Mouse (Mus musculus) layer of hippocampus, adult 8-10 months (tissue): Measurements from ENCODE around the gene Cul9. TPM values are rescaled to one million over a fixed set of nuclear protein-coding genes. Genes with fewer than 3 reads are reported as not detected.
A peak's percentile ranks its signal among the peaks of the same experiment; 100 is the strongest.

Experiments used
- DNase-seq, 2 experiments: peaks; one replicate each; pipeline ENCODE4 v3.0.0; 2022; ENCODE audit warnings: low spot score in 2 of 2
- total RNA-seq, 4 experiments: library from RNA; stranded (reverse); gene quantifications; 2 replicates each; pipeline ENCODE4 v1.2.4; 2022

Gene Cul9
- total RNA-seq, 4 experiments from 2014 or later = 57.2 to 81.6 (median 63.8) TPM

GRCm38 (mm10) chr17:46553469-46553868, 7.3 kb upstream of the Cul9 start:
- DNase-seq = no peak

GRCm38 (mm10) chr17:46552841-46553423, 6.7 kb upstream of the Cul9 start:
- DNase-seq = peak; percentile 89 to 92

GRCm38 (mm10) chr17:46552151-46552550, 6.0 kb upstream of the Cul9 start:
- no peak for DNase-seq

GRCm38 (mm10) chr17:46551369-46551768, 5.2 kb upstream of the Cul9 start:
- DNase-seq = no peak

GRCm38 (mm10) chr17:46550904-46551303, 4.7 kb upstream of the Cul9 start:
- DNase-seq = no peak

- no peak for DNase-seq
Measured at GRCm38 (mm10) chr17:46549642-46550041, 3.5 kb upstream of the Cul9 start.

GRCm38 (mm10) chr17:46549193-46549592, 3.0 kb upstream of the Cul9 start:
- no peak for DNase-seq

GRCm38 (mm10) chr17:46548741-46549140, 2.6 kb upstream of the Cul9 start:
- DNase-seq = no peak

GRCm38 (mm10) chr17:46547923-46548322, 1.7 kb upstream of the Cul9 start:
- no peak for DNase-seq

- DNase-seq = no peak
Measured at GRCm38 (mm10) chr17:46546995-46547394, 807 bp upstream of the Cul9 start.

GRCm38 (mm10) chr17:46546591-46546990, 403 bp upstream of the Cul9 start:
- DNase-seq = no peak

- no peak for DNase-seq
Measured at GRCm38 (mm10) chr17:46543661-46544060, 2.5 kb downstream of the Cul9 start.

GRCm38 (mm10) chr17:46525579-46526307, 20.4 kb downstream of the Cul9 start:
- peak in 1 of 2 experiments; percentile 62 for DNase-seq

GRCm38 (mm10) chr17:46525065-46525464, 21.1 kb downstream of the Cul9 start:
- no peak for DNase-seq

- DNase-seq = no peak
Measured at GRCm38 (mm10) chr17:46521963-46522668, 24.1 kb downstream of the Cul9 start.

GRCm38 (mm10) chr17:46521174-46521573, 25.0 kb downstream of the Cul9 start:
- no peak for DNase-seq

- no peak for DNase-seq
Measured at GRCm38 (mm10) chr17:46520385-46520979, 25.7 kb downstream of the Cul9 start.

- DNase-seq = no peak
Measured at GRCm38 (mm10) chr17:46519971-46520370, 26.2 kb downstream of the Cul9 start.

- no peak for DNase-seq
Measured at GRCm38 (mm10) chr17:46513329-46513728, 32.9 kb downstream of the Cul9 start.

- no peak for DNase-seq
Measured at GRCm38 (mm10) chr17:46511059-46511710, 35.0 kb downstream of the Cul9 start.

GRCm38 (mm10) chr17:46505617-46506016, 40.6 kb downstream of the Cul9 start:
- DNase-seq = no peak
